Mouse (Mus musculus): ENCODE measurements around the gene Acsbg1. TPM values are rescaled to one million over a fixed set of nuclear protein-coding genes. Genes with fewer than 3 reads are reported as not detected.

Gene Acsbg1
- 18.4 and 19.2 TPM in 2 replicates for polyA plus RNA-seq (2014; fragmentation: Nextera tagmentation; extraction: Ambion mirVana)

- DNase-seq (ENCODE audit: low spot score) (peak; percentile 71), ATAC-seq (replicated peaks; ENCODE audit: low FRiP score) (peak; percentile 87)
- H3K9ac ChIP-seq (ENCODE audit: low read length): no peak within 1 kb of the TSS
- H3K9me3 ChIP-seq (ENCODE audit: control insufficient read depth, low read length): no peaks in the 10 kb centered on the region
- peak within 1 kb of the TSS; percentile 55; the same call in 1 of the 2 replicates for H3K27ac ChIP-seq (ENCODE audit: low read depth, low read length)
- H3K4me1 ChIP-seq (replicated peaks; ENCODE audit: control insufficient read depth, insufficient read depth, low read length): 0 out of 2 replicates have a peak, but pooled peaks cover 3% of the 10 kb centered on the region
- H3K36me3 ChIP-seq (ENCODE audit: control insufficient read depth, insufficient read depth, low read length): no peaks in the 10 kb centered on the region
- peak within 1 kb of the TSS; percentile 8; the same call in 1 of the 2 replicates for H3K4me2 ChIP-seq (ENCODE audit: low read depth, low read length, severe bottlenecking)
- H3K27me3 ChIP-seq (ENCODE audit: control insufficient read depth, insufficient read depth, low read length): no peaks in the 10 kb centered on the region
- 6% methylated on average over 10 of the region's 10 CpGs for WGBS
- H3K4me3 ChIP-seq (ENCODE audit: low read depth, low read length): no peak within 1 kb of the TSS
Measured at GRCm38 (mm10) chr9:54661605-54662377, at the start of gene Acsbg1. Gene Acsbg1 (minus strand): TSS chr9:54661870.

GRCm38 (mm10) chr9:54708085-54708484 lies 46.4 kb upstream of the Acsbg1 start:
- Histone ChIP-seq H3K4me3 (ENCODE audit: low read depth, low read length) (no peak overlapping the region), H3K4me1 (replicated peaks; ENCODE audit: control insufficient read depth, insufficient read depth, low read length) (peaks cover 5% of the 10 kb centered on the region; the same call in 1 of the 2 replicates), H3K36me3 (ENCODE audit: control insufficient read depth, insufficient read depth, low read length) (no peaks in the 10 kb centered on the region), H3K27me3 (ENCODE audit: control insufficient read depth, insufficient read depth, low read length) (no peaks in the 10 kb centered on the region), H3K4me2 (ENCODE audit: low read depth, low read length, severe bottlenecking) (no peak overlapping the region), H3K27ac (ENCODE audit: low read depth, low read length) (no peak overlapping the region), H3K9ac (ENCODE audit: low read length) (no peak overlapping the region), H3K9me3 (ENCODE audit: control insufficient read depth, low read length) (no peaks in the 10 kb centered on the region)
- no peak for DNase-seq (ENCODE audit: low spot score)
- ATAC-seq (replicated peaks; ENCODE audit: low FRiP score): no peak
- WGBS: 85% methylated on average over 5 of the region's 5 CpGs

DNA sequence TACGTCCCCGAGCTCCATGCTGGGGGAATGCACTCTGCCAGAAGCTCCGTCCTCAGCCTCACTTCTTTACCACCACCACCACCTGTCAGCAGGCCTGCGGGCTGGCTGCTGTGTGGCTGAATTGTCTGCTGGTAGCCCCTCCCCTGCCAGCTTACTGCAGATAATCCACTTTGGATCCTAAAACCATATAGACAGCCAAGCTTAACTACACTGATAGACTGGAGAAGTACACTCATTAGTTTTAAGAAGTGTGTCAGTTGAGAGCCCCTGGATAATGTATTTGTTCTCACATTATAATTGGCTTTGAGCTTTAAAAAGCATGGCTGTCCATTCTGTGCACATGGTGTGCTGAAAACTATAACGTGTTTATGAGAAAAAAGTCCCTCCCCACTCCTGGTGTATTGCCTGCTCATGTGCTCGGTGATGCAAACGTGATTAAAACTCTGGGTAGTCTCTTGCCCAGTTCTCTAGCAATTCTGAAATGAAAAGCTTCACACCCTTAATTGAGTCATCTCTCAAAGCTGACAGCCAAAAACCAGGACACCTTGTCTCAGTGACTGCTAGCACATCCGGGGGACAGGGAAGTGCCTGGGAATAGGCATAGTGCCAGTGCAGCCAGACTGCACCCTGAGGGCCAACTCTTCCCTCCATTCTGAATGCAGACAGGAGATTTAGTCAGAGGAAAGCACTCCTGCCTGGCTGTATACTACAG lies 45.8 kb upstream of the Acsbg1 start:
- H3K4me3 ChIP-seq (ENCODE audit: low read depth, low read length): no peak overlapping the region
- H3K27ac ChIP-seq (ENCODE audit: low read depth, low read length): no peak overlapping the region
- no peaks in the 10 kb centered on the region for H3K36me3 ChIP-seq (ENCODE audit: control insufficient read depth, insufficient read depth, low read length)
- no peak overlapping the region for H3K9ac ChIP-seq (ENCODE audit: low read length)
- peaks cover 5% of the 10 kb centered on the region; the same call in 1 of the 2 replicates for H3K4me1 ChIP-seq (replicated peaks; ENCODE audit: control insufficient read depth, insufficient read depth, low read length)
- no peak for DNase-seq (ENCODE audit: low spot score)
- H3K27me3 ChIP-seq (ENCODE audit: control insufficient read depth, insufficient read depth, low read length): no peaks in the 10 kb centered on the region
- WGBS: 40% methylated on average over 8 of the region's 8 CpGs
- no peak overlapping the region for H3K4me2 ChIP-seq (ENCODE audit: low read depth, low read length, severe bottlenecking)
- no peak for ATAC-seq (replicated peaks; ENCODE audit: low FRiP score)
- H3K9me3 ChIP-seq (ENCODE audit: control insufficient read depth, low read length): no peaks in the 10 kb centered on the region

- Histone ChIP-seq H3K27ac (ENCODE audit: low read depth, low read length) (no peak overlapping the region), H3K4me1 (replicated peaks; ENCODE audit: control insufficient read depth, insufficient read depth, low read length) (peaks cover 5% of the 10 kb centered on the region; the same call in 1 of the 2 replicates), H3K27me3 (ENCODE audit: control insufficient read depth, insufficient read depth, low read length) (peaks cover 5% of the 10 kb centered on the region; the same call in 1 of the 2 replicates), H3K9ac (ENCODE audit: low read length) (no peak overlapping the region), H3K9me3 (ENCODE audit: control insufficient read depth, low read length) (no peaks in the 10 kb centered on the region), H3K36me3 (ENCODE audit: control insufficient read depth, insufficient read depth, low read length) (no peaks in the 10 kb centered on the region), H3K4me2 (ENCODE audit: low read depth, low read length, severe bottlenecking) (no peak overlapping the region), H3K4me3 (ENCODE audit: low read depth, low read length) (no peak overlapping the region)
- ATAC-seq (replicated peaks; ENCODE audit: low FRiP score) (no peak), DNase-seq (ENCODE audit: low spot score) (no peak)
- WGBS: 73% methylated on average over 1 of the region's 1 CpGs
Measured at GRCm38 (mm10) chr9:54705561-54705960, 43.9 kb upstream of the Acsbg1 start.

- no peak for DNase-seq (ENCODE audit: low spot score)
- Histone ChIP-seq H3K36me3 (ENCODE audit: control insufficient read depth, insufficient read depth, low read length) (no peaks in the 10 kb centered on the region), H3K4me2 (ENCODE audit: low read depth, low read length, severe bottlenecking) (no peak overlapping the region), H3K4me1 (replicated peaks; ENCODE audit: control insufficient read depth, insufficient read depth, low read length) (peaks cover 8% of the 10 kb centered on the region; the same call in 1 of the 2 replicates), H3K4me3 (ENCODE audit: low read depth, low read length) (no peak overlapping the region), H3K27ac (ENCODE audit: low read depth, low read length) (no peak overlapping the region), H3K27me3 (ENCODE audit: control insufficient read depth, insufficient read depth, low read length) (peaks cover 15% of the 10 kb centered on the region), H3K9me3 (ENCODE audit: control insufficient read depth, low read length) (no peaks in the 10 kb centered on the region), H3K9ac (ENCODE audit: low read length) (no peak overlapping the region)
- ATAC-seq (replicated peaks; ENCODE audit: low FRiP score): no peak
- WGBS: 80% methylated on average over 5 of the region's 5 CpGs
Measured at GRCm38 (mm10) chr9:54704361-54704760, 42.7 kb upstream of the Acsbg1 start.

DNA sequence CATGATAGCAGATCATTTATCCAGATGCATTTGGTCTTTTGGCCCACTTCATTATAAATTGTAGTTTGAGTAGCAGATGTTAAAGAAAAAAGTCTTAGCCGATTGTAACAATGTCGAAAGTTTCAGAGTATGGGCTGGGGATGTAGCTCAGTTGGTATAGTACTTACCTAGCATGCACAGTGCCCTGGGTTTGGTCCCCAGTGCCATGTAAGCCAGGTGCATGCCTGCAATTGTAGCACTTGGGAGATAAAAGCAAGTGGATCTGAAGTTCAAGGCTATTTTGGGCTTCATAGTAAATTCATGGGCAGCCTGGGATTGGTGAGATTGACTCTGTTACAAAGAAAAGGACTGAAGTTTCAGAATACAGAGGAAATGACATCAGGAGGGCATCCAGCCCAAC lies 40.9 kb upstream of the Acsbg1 start:
- H3K27me3 ChIP-seq (ENCODE audit: control insufficient read depth, insufficient read depth, low read length): peaks cover 27% of the 10 kb centered on the region
- peaks cover 7% of the 10 kb centered on the region; the same call in 1 of the 2 replicates for H3K4me1 ChIP-seq (replicated peaks; ENCODE audit: control insufficient read depth, insufficient read depth, low read length)
- H3K4me3 ChIP-seq (ENCODE audit: low read depth, low read length): no peak overlapping the region
- H3K9ac ChIP-seq (ENCODE audit: low read length): no peak overlapping the region
- no peaks in the 10 kb centered on the region for H3K9me3 ChIP-seq (ENCODE audit: control insufficient read depth, low read length)
- ATAC-seq (replicated peaks; ENCODE audit: low FRiP score) (no peak), DNase-seq (ENCODE audit: low spot score) (no peak)
- 94% methylated on average over 2 of the region's 2 CpGs for WGBS
- H3K27ac ChIP-seq (ENCODE audit: low read depth, low read length): no peak overlapping the region
- no peak overlapping the region for H3K4me2 ChIP-seq (ENCODE audit: low read depth, low read length, severe bottlenecking)
- no peaks in the 10 kb centered on the region for H3K36me3 ChIP-seq (ENCODE audit: control insufficient read depth, insufficient read depth, low read length)

DNA sequence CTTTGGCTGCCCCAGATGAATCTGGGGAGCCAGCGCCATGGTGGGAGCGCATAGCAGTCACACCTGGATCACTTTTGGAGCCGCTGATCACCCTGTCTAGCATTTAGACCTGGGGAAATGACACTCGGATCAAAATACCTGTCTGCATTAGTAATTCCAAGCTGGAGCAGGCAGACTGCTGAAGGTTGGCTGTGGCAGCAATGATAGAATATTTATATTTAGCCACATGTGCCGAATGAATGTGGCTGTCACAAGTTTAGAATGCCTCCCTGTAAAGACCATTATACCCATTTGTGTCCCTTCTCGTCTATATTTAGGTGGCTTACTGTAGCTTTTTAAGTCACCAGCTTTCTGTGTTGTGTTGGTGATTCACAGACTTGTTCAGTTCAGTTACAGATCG lies 39.1 kb upstream of the Acsbg1 start:
- H3K9me3 ChIP-seq (ENCODE audit: control insufficient read depth, low read length): no peaks in the 10 kb centered on the region
- WGBS: 79% methylated on average over 7 of the region's 7 CpGs

DNA sequence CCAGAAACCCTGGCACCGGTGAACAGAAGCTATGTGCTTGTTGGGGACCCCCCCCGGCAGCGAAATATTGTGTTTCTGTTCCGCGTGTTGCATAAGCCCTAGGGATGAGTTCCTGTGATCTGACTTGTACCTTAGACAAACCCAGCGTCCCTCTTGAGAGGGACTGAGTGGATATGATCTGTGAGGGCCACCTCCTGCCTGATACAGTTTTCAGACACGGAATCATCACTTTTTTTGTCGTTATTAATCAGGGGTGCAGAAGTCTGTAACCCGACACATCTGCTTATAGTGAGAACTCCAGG lies 38.5 kb upstream of the Acsbg1 start:
- Histone ChIP-seq H3K36me3 (ENCODE audit: control insufficient read depth, insufficient read depth, low read length) (no peaks in the 10 kb centered on the region), H3K27ac (ENCODE audit: low read depth, low read length) (no peak overlapping the region), H3K9me3 (ENCODE audit: control insufficient read depth, low read length) (no peaks in the 10 kb centered on the region), H3K4me2 (ENCODE audit: low read depth, low read length, severe bottlenecking) (peak overlapping the region; percentile 93), H3K4me3 (ENCODE audit: low read depth, low read length) (peak overlapping the region; percentile 63), H3K4me1 (replicated peaks; ENCODE audit: control insufficient read depth, insufficient read depth, low read length) (peaks cover 2% of the 10 kb centered on the region; the same call in 1 of the 2 replicates), H3K27me3 (ENCODE audit: control insufficient read depth, insufficient read depth, low read length) (peaks cover 27% of the 10 kb centered on the region), H3K9ac (ENCODE audit: low read length) (peak overlapping the region; percentile 75)
- DNase-seq (ENCODE audit: low spot score): no peak
- WGBS: 30% methylated on average over 9 of the region's 9 CpGs
- ATAC-seq (replicated peaks; ENCODE audit: low FRiP score): no peak

More for the DNA sequence above, 39.1 kb upstream of the Acsbg1 start:
- no peak overlapping the region for H3K4me2 ChIP-seq (ENCODE audit: low read depth, low read length, severe bottlenecking)
- H3K27me3 ChIP-seq (ENCODE audit: control insufficient read depth, insufficient read depth, low read length): peaks cover 27% of the 10 kb centered on the region
- ATAC-seq (replicated peaks; ENCODE audit: low FRiP score) (no peak), DNase-seq (ENCODE audit: low spot score) (no peak)
- peaks cover 2% of the 10 kb centered on the region; the same call in 1 of the 2 replicates for H3K4me1 ChIP-seq (replicated peaks; ENCODE audit: control insufficient read depth, insufficient read depth, low read length)
- H3K4me3 ChIP-seq (ENCODE audit: low read depth, low read length): no peak overlapping the region
- H3K27ac ChIP-seq (ENCODE audit: low read depth, low read length): no peak overlapping the region
- H3K36me3 ChIP-seq (ENCODE audit: control insufficient read depth, insufficient read depth, low read length): no peaks in the 10 kb centered on the region
- no peak overlapping the region for H3K9ac ChIP-seq (ENCODE audit: low read length)
